Mouse (Mus musculus) stomach, embryonic 14.5 days (tissue): ENCODE data around the gene Ttc7. TPM values are rescaled to one million over a fixed set of nuclear protein-coding genes. Genes with fewer than 3 reads are reported as not detected.

ENCODE experiments used
- ATAC-seq: fragments of 200-750 bp; cut with Nextera tagmentation; 2 replicates; pipeline ENCODE4 v1.8.0; 2017; ENCODE audit warnings: low read depth, moderate TSS enrichment; ENCODE audit not compliant: insufficient number of reproducible peaks, insufficient read depth, low FRiP score
- H3K27ac ChIP-seq: fragments of 300-500 bp; sonication (generic); 2 replicates; pipeline ENCODE4 v1.5.1; 2014; ENCODE audit warnings: mild to moderate bottlenecking, low read length, moderate library complexity, mixed read lengths
- H3K27me3 ChIP-seq: fragments of 300-500 bp; sonication (generic); 2 replicates; pipeline ENCODE4 v1.6.1; 2014; ENCODE audit warnings: low read length, control low read depth, mixed read lengths; ENCODE audit not compliant: control insufficient read depth, insufficient read depth
- H3K36me3 ChIP-seq: fragments of 300-500 bp; sonication (generic); 2 replicates; pipeline ENCODE4 v1.6.1; 2014; ENCODE audit warnings: mild to moderate bottlenecking, control low read depth, low read length, moderate library complexity, mixed read lengths; ENCODE audit not compliant: control insufficient read depth, insufficient read depth
- H3K4me1 ChIP-seq: fragments of 300-500 bp; sonication (generic); 2 replicates; pipeline ENCODE4 v1.6.1; 2014; ENCODE audit warnings: low read length, control low read depth, mixed read lengths; ENCODE audit not compliant: control insufficient read depth, insufficient read depth
- H3K4me2 ChIP-seq: fragments of 300-500 bp; sonication (generic); replicated peaks from 2 replicates; pipeline ENCODE4 v1.6.1; 2014; ENCODE audit warnings: low read depth, low read length, control low read depth
- H3K4me3 ChIP-seq: fragments of 300-500 bp; sonication (generic); 2 replicates; pipeline ENCODE4 v1.5.1; 2014; ENCODE audit warnings: low read depth, low read length, control low read depth
- H3K9ac ChIP-seq: fragments of 300-500 bp; sonication (generic); replicated peaks from 2 replicates; pipeline ENCODE4 v1.6.1; 2014; ENCODE audit warnings: low read depth, mild to moderate bottlenecking, control low read depth, low read length, moderate library complexity, mixed read lengths
- H3K9me3 ChIP-seq: fragments of 300-500 bp; sonication (generic); 2 replicates; pipeline ENCODE4 v1.6.1; 2016; ENCODE audit warnings: low read depth, low read length, control low read depth; ENCODE audit not compliant: control insufficient read depth
- WGBS: fragments of 180-500 bp; shearing (Covaris S2); extraction: QIAGEN DNeasy Blood & Tissue Kit; methylation state at CpG from one replicate; pipeline ENCODE4 v1.1.7; 2014; 5-methylcytosine and 5-hydroxymethylcytosine counted together
- polyA plus RNA-seq: library from polyadenylated mRNA; unstranded; fragments of >200 nt; fragmentation: Nextera tagmentation; extraction: Ambion mirVana; gene quantifications from 2 replicates; pipeline ENCODE4 v1.2.1, GENCODE M21; 2014

The Ttc7 gene
- 4.6 and 5.9 TPM in 2 replicates for polyA plus RNA-seq

DNA sequence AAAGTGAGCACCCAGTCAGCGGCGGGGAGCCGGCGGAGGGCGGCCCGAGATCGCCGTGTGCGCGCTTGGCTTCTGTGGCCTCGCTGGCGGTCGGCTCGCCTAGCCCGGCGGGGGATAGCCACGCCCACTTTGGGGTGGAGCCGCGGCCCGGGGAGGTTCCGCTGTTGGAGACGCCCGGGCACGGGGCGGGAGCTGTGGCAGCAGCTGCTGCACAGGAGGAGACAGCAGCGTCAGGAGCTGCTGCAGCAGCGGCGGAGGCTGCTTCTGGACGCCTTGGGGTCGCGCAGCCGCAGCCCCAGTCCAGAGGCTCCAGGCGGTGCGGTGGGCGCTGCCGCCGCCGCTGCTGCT, at the start of gene Ttc7:
TSS of gene Ttc7 (plus strand) at position 181 of the 348 bp plus-strand sequence.
- peak; percentile 92 for ATAC-seq
- no peaks in the 10 kb centered on the region for H3K9me3 ChIP-seq
- 1% methylated on average over 38 of the region's 38 CpGs for WGBS

GRCm38 (mm10) chr17:87235019-87235418, 47.7 kb upstream of the Ttc7 start:
- Histone ChIP-seq H3K4me2 (no peak overlapping the region), H3K36me3 (no peaks in the 10 kb centered on the region), H3K4me3 (no peak overlapping the region), H3K27ac (no peak overlapping the region), H3K4me1 (no peaks in the 10 kb centered on the region), H3K27me3 (no peaks in the 10 kb centered on the region), H3K9ac (no peak overlapping the region), H3K9me3 (no peaks in the 10 kb centered on the region)
- ATAC-seq: no peak
- 88% methylated on average over 6 of the region's 6 CpGs for WGBS

More for the DNA sequence above, at the start of gene Ttc7:
- Histone ChIP-seq H3K4me1 (peaks cover 11% of the 10 kb centered on the region; the same call in 1 of the 2 replicates), H3K4me3 (peak within 1 kb of the TSS; percentile 54), H3K27ac (peak within 1 kb of the TSS; percentile 94), H3K4me2 (peak within 1 kb of the TSS; percentile 87), H3K36me3 (no peaks in the 10 kb centered on the region), H3K9ac (peak within 1 kb of the TSS; percentile 74), H3K27me3 (peaks cover 10% of the 10 kb centered on the region)

DNA sequence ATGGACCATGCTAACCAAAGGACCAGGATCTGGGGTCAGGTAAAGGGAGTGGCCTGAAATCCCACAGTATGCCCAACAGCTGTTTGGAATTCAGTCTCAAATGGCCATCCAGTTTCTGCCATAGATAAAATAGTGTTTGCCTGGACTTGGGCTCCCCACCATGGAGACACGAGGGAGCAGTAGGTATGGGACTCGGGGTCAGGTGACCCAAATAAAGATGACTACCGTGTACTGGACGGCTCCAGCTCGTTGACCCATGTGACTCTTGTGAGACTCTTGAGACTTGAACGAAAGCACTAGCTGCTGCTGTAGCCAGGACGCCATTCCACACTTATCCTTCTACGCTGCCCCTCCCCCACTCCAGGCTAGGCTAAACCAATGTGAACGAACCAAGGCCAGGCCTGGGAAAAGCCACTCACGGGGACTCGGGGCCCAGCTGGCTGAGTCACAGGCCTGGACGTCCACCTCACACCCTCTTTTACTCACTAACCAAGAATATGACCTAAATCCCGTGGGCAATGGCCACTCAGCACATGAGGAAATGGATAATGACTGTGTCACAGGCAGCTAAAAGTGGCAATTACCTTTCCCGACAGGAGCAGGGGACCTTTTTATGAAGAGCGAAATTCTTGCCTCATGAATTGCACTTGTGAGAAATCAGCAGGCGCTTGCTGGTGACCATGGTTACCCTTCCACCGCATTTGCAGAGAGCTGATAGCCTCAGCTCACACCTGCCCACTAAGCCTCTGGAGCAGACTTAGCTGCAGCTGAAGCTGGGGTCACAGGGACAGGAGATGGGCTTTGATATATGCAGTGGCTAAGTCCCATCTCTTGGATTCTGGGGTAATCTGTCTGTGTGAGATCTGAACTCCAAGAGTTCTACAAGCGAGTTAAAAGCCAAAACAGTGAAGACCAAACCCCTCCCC, 45.7 kb upstream of the Ttc7 start:
- no peak overlapping the region for H3K4me3 ChIP-seq
- no peak overlapping the region for H3K9ac ChIP-seq
- no peak overlapping the region for H3K27ac ChIP-seq
- peak; percentile 8; the same call in 1 of the 2 replicates for ATAC-seq
- H3K9me3 ChIP-seq: peaks cover 7% of the 10 kb centered on the region; the same call in 1 of the 2 replicates
- H3K4me1 ChIP-seq: no peaks in the 10 kb centered on the region
- no peaks in the 10 kb centered on the region for H3K36me3 ChIP-seq
- 50% methylated on average over 18 of the region's 18 CpGs for WGBS
- H3K4me2 ChIP-seq: no peak overlapping the region
- no peaks in the 10 kb centered on the region for H3K27me3 ChIP-seq

GRCm38 (mm10) chr17:87237826-87238225, 44.9 kb upstream of the Ttc7 start:
- Histone ChIP-seq H3K9ac (no peak overlapping the region), H3K4me1 (no peaks in the 10 kb centered on the region), H3K36me3 (no peaks in the 10 kb centered on the region), H3K27ac (no peak overlapping the region), H3K27me3 (no peaks in the 10 kb centered on the region), H3K4me2 (no peak overlapping the region), H3K4me3 (no peak overlapping the region), H3K9me3 (peaks cover 8% of the 10 kb centered on the region; the same call in 1 of the 2 replicates)
- 79% methylated on average over 11 of the region's 11 CpGs for WGBS
- ATAC-seq: no peak

DNA sequence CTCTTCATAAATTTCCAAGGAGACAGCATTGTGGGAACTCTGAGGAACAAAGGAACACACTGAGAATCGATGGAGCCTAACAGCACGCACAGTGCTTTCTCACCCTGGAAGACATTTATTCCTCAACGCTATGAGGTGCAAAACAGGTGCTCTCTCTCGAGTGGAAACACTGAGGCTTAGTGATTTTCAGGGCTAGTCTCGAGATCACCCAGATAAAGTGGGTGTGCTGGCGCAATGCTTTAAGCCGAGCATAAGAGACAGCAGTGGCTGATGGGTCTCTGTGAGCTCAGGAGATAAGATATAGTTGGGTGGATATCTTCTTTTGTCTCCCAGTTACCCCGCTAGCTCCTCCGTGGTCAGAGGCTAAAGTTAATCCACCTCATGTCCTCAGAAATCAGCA, 36.6 kb upstream of the Ttc7 start:
- Histone ChIP-seq H3K27me3 (no peaks in the 10 kb centered on the region), H3K4me1 (no peaks in the 10 kb centered on the region), H3K9ac (no peak overlapping the region), H3K4me3 (no peak overlapping the region), H3K36me3 (no peaks in the 10 kb centered on the region), H3K4me2 (no peak overlapping the region), H3K27ac (no peak overlapping the region), H3K9me3 (peaks cover 8% of the 10 kb centered on the region; the same call in 1 of the 2 replicates)
- ATAC-seq: no peak
- WGBS: 66% methylated on average over 9 of the region's 9 CpGs

- no peaks in the 10 kb centered on the region for H3K27me3 ChIP-seq
- 72% methylated on average over 8 of the region's 8 CpGs for WGBS
- H3K36me3 ChIP-seq: peaks cover 33% of the 10 kb centered on the region
- H3K27ac ChIP-seq: no peak overlapping the region
- H3K4me3 ChIP-seq: no peak overlapping the region
- H3K9ac ChIP-seq: no peak overlapping the region
- H3K9me3 ChIP-seq: no peaks in the 10 kb centered on the region
- H3K4me1 ChIP-seq: no peaks in the 10 kb centered on the region
- H3K4me2 ChIP-seq: no peak overlapping the region
- no peak for ATAC-seq
Measured at GRCm38 (mm10) chr17:87254384-87254783, 28.3 kb upstream of the Ttc7 start.

- no peaks in the 10 kb centered on the region for H3K27me3 ChIP-seq
- no peak overlapping the region for H3K4me3 ChIP-seq
- H3K4me1 ChIP-seq: no peaks in the 10 kb centered on the region
- no peak overlapping the region for H3K9ac ChIP-seq
- 81% methylated on average over 16 of the region's 16 CpGs for WGBS
- no peaks in the 10 kb centered on the region for H3K9me3 ChIP-seq
- H3K4me2 ChIP-seq: no peak overlapping the region
- no peak for ATAC-seq
- H3K27ac ChIP-seq: no peak overlapping the region
- H3K36me3 ChIP-seq: peaks cover 33% of the 10 kb centered on the region
Measured at GRCm38 (mm10) chr17:87255672-87256071, 27.0 kb upstream of the Ttc7 start.

GRCm38 (mm10) chr17:87263401-87263800, 19.3 kb upstream of the Ttc7 start:
- ATAC-seq: no peak

More at GRCm38 (mm10) chr17:87263401-87263800, 19.3 kb upstream of the Ttc7 start:
- Histone ChIP-seq H3K27me3 (no peaks in the 10 kb centered on the region), H3K9me3 (no peaks in the 10 kb centered on the region; the same call in 1 of the 2 replicates), H3K4me1 (peaks cover 8% of the 10 kb centered on the region), H3K36me3 (no peaks in the 10 kb centered on the region), H3K4me3 (no peak overlapping the region), H3K9ac (no peak overlapping the region), H3K27ac (no peak overlapping the region), H3K4me2 (no peak overlapping the region)
- WGBS: 89% methylated on average over 6 of the region's 6 CpGs
